Mouse (Mus musculus) 3T3-L1 (cell line): ENCODE data around the gene Prox1.

Experiments used
- DNase-seq: peaks from one replicate; pipeline ENCODE4 v3.0.0-alpha.2; 2015; ENCODE audit warnings: low read depth, low spot score

The Prox1 gene

DNA sequence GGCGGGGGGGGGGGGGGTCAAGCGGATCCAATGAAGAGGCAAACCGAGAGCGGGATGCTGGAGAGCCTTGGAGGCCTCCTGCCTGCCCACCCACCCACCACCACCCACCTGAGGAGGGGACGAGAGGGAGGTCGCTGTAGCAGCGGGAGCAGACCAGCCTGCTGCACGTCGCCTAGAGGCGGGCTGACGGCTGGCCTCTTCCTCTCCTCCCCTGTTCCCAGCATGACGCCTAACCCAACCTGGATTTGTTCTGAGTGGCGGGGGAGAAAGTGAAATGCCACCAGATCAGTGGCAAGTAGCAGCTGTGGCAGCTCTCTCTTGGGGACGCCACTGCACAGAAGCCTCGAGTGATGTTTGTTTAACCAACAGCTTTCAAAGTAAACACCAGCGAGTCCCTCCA is 3.1 kb upstream of the Prox1 start:
- no peak for DNase-seq

- DNase-seq = no peak
These were observed 2.5 kb upstream of the Prox1 start for GRCm38 (mm10) chr1:190172979-190173461.

GRCm38 (mm10) chr1:190172311-190172978 is 1.9 kb upstream of the Prox1 start:
- no peak for DNase-seq

DNA sequence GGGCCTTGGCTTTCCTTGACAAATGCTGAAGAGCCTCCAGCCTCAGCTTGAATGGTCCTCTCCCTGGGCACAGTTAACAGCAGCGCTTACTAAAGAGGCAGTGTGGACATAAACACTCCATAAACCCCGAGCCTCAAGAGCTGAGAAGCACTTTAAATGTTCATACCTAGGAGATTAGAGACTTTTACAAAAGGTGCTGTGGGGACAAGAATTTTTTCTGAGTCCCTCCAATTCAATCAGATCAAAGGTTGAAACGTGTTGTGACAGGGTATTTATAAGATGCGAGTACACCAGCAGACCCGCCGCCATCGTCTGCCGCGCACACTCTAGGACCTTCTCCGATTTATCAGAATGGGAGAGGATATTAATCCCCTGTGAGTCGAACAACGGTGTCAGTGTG is 1.2 kb upstream of the Prox1 start:
- DNase-seq = no peak

DNA sequence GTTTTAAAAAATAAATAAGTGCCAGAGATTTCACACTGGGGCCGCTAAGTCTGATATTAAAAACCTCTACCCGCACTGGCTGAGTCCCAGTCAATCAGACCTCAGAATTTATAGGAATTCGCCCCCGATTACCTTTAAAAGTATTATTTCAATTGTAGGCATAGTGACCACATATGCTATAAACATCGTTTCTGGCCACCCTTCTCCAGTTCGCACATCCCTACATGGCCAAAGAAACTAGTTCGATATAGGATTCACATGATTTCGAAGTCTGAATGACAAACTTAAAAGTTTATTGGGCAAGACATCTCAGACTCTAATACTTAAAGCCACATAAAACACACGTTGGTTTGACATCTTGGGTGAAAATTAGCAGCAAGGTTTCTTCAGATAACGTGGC is 827 bp upstream of the Prox1 start:
- no peak for DNase-seq

GRCm38 (mm10) chr1:190170819-190171216 is 304 bp upstream of the Prox1 start:
- no peak for DNase-seq

- DNase-seq = no peak
These were observed 1.5 kb downstream of the Prox1 start for GRCm38 (mm10) chr1:190168761-190169671.

DNA sequence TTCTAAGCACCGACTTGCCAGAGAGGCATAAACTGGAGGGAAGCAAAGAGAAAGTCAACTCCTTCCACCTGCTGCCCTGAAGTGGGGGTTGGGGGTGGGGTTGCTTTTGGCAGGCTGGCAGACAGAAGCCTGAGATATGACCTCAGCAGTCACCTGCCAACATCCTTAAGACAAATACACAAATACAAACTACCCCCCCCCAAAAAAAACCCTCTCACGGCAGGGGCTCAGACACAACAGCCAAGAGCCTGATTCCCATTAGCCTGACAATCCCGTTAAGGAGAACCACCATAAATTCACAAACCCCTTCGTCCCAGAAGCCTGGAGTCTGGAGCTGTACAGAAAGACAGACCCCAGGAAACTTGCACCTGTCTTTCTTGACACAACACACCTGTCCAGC is 2.4 kb downstream of the Prox1 start:
- no peak for DNase-seq

DNA sequence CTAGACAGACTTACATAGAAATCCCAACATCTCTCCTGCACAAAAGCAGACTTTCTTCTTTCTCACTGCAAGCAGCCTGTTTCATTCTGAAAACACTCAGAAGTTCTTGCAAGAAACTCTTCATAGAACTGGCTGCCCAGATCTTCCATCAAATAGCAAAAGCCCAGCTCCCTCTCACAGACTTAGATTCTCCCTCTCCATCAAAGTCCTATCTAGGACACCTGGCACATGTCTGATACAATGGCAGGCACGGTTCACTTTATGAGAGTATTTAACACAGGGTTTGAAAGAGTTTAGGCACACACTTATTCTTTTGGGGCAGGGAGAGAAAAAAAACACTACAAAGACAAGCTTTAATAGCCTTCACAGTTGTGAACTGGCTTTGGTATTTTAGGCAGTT is 2.9 kb downstream of the Prox1 start:
- DNase-seq = no peak

DNA sequence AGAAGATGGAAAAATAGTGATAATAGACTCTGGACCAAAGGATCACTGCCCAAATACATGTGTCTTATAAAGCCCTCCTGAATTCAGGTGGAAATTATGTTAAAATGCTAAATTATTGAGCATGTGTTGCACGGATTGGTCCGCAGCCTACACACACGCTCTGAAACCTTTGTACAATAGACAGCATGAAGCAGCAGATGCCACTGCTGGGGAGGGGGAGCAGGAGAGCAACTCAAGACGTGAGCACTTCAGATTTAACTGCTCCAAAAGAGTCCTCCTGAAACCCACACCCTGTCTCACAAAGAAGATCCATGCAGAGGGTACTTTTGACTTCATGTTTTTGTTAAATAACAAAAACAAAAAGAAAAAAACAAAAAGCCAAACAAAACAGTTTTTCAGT is 5.0 kb downstream of the Prox1 start:
- DNase-seq = no peak

DNA sequence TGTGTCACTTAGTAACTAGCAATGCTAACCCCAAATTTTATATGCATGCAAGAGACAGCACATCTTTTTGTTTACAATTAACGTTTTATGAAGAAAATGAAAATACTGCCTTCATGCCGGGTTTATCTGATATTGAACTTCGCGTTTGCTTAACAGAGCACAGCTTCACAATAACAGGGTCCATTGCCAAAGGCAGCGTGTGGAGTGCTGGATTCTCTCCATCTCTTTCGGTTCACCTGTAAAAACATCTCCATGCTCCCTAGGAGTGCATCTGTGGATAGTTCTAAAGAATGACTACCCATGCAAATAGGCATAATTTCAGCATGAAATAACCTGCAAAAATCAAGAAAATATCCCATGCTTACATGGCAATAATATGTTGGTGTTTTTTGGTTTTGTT is 7.0 kb downstream of the Prox1 start:
- DNase-seq = no peak

- no peak for DNase-seq
These were observed 8.6 kb downstream of the Prox1 start for GRCm38 (mm10) chr1:190161708-190162465.

- DNase-seq = no peak
These were observed 9.2 kb downstream of the Prox1 start for GRCm38 (mm10) chr1:190161288-190161687.

- no peak for DNase-seq
These were observed 11.1 kb downstream of the Prox1 start for GRCm38 (mm10) chr1:190159457-190159856.

GRCm38 (mm10) chr1:190155751-190156150 is 14.8 kb downstream of the Prox1 start:
- no peak for DNase-seq

DNA sequence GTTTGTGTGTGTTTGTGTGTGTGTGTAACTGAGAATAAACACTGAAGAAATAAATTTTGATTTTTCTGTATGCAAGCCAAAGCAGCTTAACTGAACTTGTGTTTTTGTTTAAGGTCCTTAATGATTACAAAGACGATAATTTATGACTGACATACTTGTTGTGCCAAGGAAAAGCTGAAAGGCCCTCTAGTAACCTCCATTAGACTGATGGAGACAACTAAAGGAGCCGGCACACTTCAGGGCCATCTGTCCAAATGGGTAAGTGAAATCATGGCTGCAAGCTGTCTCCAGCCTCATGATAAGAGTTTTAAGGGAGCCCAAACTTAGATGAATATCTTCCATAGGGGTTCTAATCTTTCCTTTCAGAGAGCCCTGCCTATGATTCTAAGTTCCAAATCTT is 15.5 kb downstream of the Prox1 start:
- DNase-seq = no peak

GRCm38 (mm10) chr1:190154292-190154691 is 16.2 kb downstream of the Prox1 start:
- no peak for DNase-seq

DNA sequence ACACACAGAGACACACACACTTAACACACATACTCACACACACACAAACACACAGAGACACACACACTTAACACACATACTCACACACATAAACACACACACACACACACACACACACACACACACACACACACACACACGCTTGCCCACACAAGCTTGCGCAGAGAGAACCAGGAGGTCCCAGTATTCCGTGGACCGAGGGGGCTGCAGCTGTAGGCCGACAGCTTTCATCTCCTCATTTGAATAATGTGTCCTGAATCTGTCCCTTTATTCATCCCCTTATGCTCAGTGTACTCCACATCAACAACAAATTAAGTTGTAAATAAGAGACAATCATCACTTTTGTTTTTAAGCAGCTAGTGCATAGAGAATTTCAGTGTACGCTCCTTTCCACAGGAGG is 17.9 kb downstream of the Prox1 start:
- no peak for DNase-seq

DNA sequence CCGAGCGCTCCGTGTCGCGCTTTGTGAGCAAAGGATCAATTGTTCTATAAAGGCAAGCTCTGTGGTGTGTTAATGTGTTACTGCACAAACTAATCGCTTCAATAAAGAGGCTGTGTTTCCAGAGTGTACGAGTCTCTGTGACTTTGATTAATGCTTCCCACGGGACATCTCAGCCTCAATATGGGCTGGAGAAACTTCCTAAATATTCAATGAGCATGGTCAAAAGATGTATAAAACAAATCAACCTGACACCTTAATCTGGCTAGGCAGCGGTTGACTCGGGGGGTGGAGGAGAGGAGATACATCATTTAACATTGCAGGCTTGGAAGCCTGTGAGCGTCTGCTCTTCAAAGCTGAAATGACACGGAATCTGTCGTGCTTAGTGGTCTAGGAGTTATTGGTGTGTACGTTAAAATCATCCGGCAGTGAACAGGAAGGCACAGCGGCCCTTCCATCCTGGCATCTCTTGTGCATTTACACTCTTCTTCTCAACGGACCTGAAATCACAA is 21.2 kb downstream of the Prox1 start:
- DNase-seq = no peak

DNA sequence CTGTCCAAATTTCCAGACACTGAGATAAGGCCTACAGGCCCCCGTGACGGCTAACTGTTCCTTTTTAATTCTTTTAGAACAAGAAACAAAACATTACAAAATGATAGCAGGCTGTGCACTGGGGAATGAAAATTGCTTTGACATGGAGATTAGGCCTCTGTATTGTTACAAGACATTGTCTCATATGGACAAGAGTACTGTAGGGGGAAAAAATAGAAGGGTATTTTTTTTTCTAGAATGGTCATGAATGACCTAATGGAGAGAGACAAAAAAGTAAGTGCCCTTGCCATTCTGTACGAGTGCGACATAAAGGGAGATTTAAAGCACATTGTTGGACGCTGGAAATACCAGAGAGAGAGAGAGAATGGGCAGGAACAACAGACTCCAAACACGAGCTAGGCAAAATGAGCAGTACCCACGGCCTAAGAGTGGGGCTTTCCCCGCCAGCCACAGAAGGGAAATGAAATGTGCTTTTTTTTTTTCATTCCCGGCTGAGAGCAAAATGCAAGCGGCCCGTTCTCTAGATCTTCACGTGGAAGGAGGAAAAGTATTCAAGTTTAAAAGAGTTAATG is 21.8 kb downstream of the Prox1 start:
- no peak for DNase-seq

DNA sequence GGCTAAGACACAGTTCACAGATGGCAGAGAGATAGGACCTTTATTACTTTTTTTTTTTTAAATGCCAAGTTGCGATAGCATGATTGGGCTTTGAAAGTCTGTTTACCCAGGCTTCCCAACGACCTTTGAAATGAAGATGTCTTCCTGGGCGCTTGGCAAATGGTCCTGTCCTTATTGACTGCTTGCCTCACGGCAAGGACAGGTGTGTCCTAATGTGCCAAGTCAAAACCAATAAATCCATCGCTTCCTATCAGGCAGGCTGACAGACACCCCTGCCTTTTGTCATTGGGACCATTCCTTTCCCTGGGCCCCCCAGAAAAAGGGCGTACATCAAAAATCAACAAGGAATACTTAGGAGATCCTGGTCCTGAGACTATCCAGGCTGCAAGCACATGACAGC is 22.7 kb downstream of the Prox1 start:
- DNase-seq = no peak

GRCm38 (mm10) chr1:190144416-190144815 is 26.1 kb downstream of the Prox1 start:
- no peak for DNase-seq
